In the genomic region with DNA sequence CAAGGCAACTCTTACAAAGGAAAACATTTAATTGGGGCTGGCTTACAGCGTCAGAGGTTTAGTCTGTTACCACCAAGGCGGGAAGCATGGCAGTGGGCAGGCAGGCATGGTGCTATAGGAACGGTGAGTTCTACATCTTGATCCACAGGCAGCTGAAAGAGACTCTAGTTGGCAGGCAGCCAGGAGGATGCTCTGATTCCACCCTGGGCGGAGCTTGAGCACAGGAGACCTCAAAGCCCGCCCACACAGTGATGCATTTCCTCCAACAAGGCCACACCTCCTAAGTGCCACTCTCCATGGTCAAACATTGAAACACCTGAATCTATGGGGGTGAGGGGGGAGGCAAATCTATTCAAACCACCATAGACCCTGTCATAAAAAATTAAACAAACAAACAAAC, we compare ENCODE assay signal across 18 mouse cellular contexts. TPM values are rescaled to one million over a fixed set of nuclear protein-coding genes. Genes with fewer than 3 reads are reported as not detected.
DNase-seq lines count a peak whose midpoint lies in the region; ATAC-seq and TF ChIP-seq lines count a peak whose summit lies in the region.
"Had no signal": no experiment of that assay in that cellular context is flagged by ENCODE, and none has a peak within 500 bp of the region (broad histone marks: within the 10 kb centered on the region; RNA-seq: fewer than 3 reads in every experiment).

No protein-coding gene starts in this region.

- no peak for ATAC-seq in forebrain, postnatal 0 days
- ATAC-seq in forebrain, embryonic 11.5 days (replicated peaks; ENCODE audit: low FRiP score), result no peak
- peak; percentile 63 for ATAC-seq in megakaryocyte-erythroid progenitor cell, adult 5-6 weeks (replicated peaks; ENCODE audit: low FRiP score, low TSS enrichment, poor library complexity, severe bottlenecking)
- ATAC-seq in granulocyte monocyte progenitor cell, adult 5-6 weeks (replicated peaks; ENCODE audit: poor library complexity, severe bottlenecking), result no peak
- ATAC-seq: hindbrain, postnatal 0 days had no signal

- 73% methylated on average over 5 of the region's 5 CpGs for WGBS in forebrain, postnatal 0 days
- 80% methylated on average over 5 of the region's 5 CpGs for WGBS in forebrain, embryonic 11.5 days
- 74% methylated on average over 5 of the region's 5 CpGs for WGBS in thymus, adult 2 months

- H3K4me1 ChIP-seq in forebrain, postnatal 0 days (ENCODE audit: insufficient read depth), result no peaks in the 10 kb centered on the region
- H3K4me1 ChIP-seq in forebrain, embryonic 11.5 days (replicated peaks; ENCODE audit: control insufficient read depth, insufficient read depth, low read length), result no peaks in the 10 kb centered on the region
- peaks cover 4% of the 10 kb centered on the region; the same call in 1 of the 2 replicates for H3K4me1 ChIP-seq in thymus, adult 2 months (replicated peaks; ENCODE audit: control insufficient read depth, insufficient read depth, low read length)
- H3K4me1 ChIP-seq: limb, embryonic 13.5 days; midbrain, embryonic 12.5 days had no signal

- no peaks in the 10 kb centered on the region for H3K27me3 ChIP-seq in forebrain, postnatal 0 days (ENCODE audit: insufficient read depth, low read length)
- H3K27me3 ChIP-seq in forebrain, embryonic 11.5 days (ENCODE audit: control insufficient read depth, insufficient read depth, low read length), result no peaks in the 10 kb centered on the region
- H3K27me3 ChIP-seq in thymus, adult 2 months (ENCODE audit: control insufficient read depth, insufficient read depth, low read length), result no peaks in the 10 kb centered on the region
- H3K27me3 ChIP-seq: midbrain, embryonic 12.5 days had no signal

- TF ChIP-seq CTCF in forebrain, postnatal 0 days (IDR thresholded peaks at IDR 0.05; ENCODE audit: low read depth), result no peak
- no peak for TF ChIP-seq CTCF in thymus, adult 2 months (IDR thresholded peaks at IDR 0.05; ENCODE audit: borderline replicate concordance, control insufficient read depth, extremely low read depth, insufficient read depth, low read length, poor library complexity)

- H3K27ac ChIP-seq in forebrain, postnatal 0 days (ENCODE audit: low read depth, low read length), result no peak overlapping the region
- H3K27ac ChIP-seq in forebrain, embryonic 11.5 days (ENCODE audit: low read depth, low read length), result no peak overlapping the region
- no peak overlapping the region for H3K27ac ChIP-seq in thymus, adult 2 months (ENCODE audit: control insufficient read depth, insufficient read depth, low read length)
- H3K27ac ChIP-seq: heart, adult 2 months; hindbrain, postnatal 0 days; limb, embryonic 13.5 days; midbrain, embryonic 12.5 days had no signal

- H3K4me2 ChIP-seq in forebrain, postnatal 0 days (ENCODE audit: low read depth), result no peak overlapping the region
- no peak overlapping the region for H3K4me2 ChIP-seq in forebrain, embryonic 11.5 days (ENCODE audit: low read depth, low read length, severe bottlenecking)
- H3K4me2 ChIP-seq: limb, embryonic 13.5 days; midbrain, embryonic 12.5 days had no signal

- no peak for TF ChIP-seq POLR2A in thymus, adult 2 months (IDR thresholded peaks at IDR 0.05; ENCODE audit: control insufficient read depth, extremely low read depth, insufficient read depth, low read length, poor library complexity)

- peak; percentile 9 for DNase-seq in forebrain, postnatal 0 days
- no peak for DNase-seq in forebrain, embryonic 11.5 days (ENCODE audit: low spot score)
- DNase-seq in thymus, postnatal 0 days (ENCODE audit: low spot score), result peak; percentile 26
- no peak for DNase-seq in thymus, adult 2 months
- peak; percentile 94 for DNase-seq in R1 (ENCODE audit: low read depth, low spot score)
- no peak for DNase-seq in layer of hippocampus, postnatal 14 days (ENCODE audit: low spot score in 2 of 2)
- DNase-seq: cerebellum, adult 9-10 months; heart, adult 2 months; heart, postnatal 14 days; kidney, adult 8-10 months had no signal

- H3K36me3 ChIP-seq in forebrain, postnatal 0 days (ENCODE audit: insufficient read depth), result no peaks in the 10 kb centered on the region
- no peaks in the 10 kb centered on the region for H3K36me3 ChIP-seq in forebrain, embryonic 11.5 days (ENCODE audit: control insufficient read depth, insufficient read depth, low read length)
- H3K36me3 ChIP-seq in thymus, adult 2 months (ENCODE audit: control insufficient read depth, insufficient read depth, low read length), result no peaks in the 10 kb centered on the region
- H3K36me3 ChIP-seq: limb, embryonic 13.5 days; midbrain, embryonic 12.5 days had no signal

- no peak overlapping the region for H3K9ac ChIP-seq in forebrain, postnatal 0 days
- no peak overlapping the region for H3K9ac ChIP-seq in forebrain, embryonic 11.5 days (ENCODE audit: low read length)
- H3K9ac ChIP-seq: limb, embryonic 13.5 days; midbrain, embryonic 12.5 days had no signal

- no peaks in the 10 kb centered on the region for H3K9me3 ChIP-seq in forebrain, postnatal 0 days (ENCODE audit: low read length)
- H3K9me3 ChIP-seq in forebrain, embryonic 11.5 days (ENCODE audit: control insufficient read depth, low read length), result no peaks in the 10 kb centered on the region
- H3K9me3 ChIP-seq: limb, embryonic 13.5 days; midbrain, embryonic 12.5 days had no signal

- no peak overlapping the region for H3K4me3 ChIP-seq in forebrain, postnatal 0 days (ENCODE audit: low read depth, low read length)
- H3K4me3 ChIP-seq in forebrain, embryonic 11.5 days (ENCODE audit: low read depth, low read length), result no peak overlapping the region
- no peak overlapping the region for H3K4me3 ChIP-seq in thymus, adult 2 months (ENCODE audit: control insufficient read depth, insufficient read depth, low read length)
- H3K4me3 ChIP-seq: heart, adult 2 months; limb, embryonic 13.5 days; midbrain, embryonic 12.5 days had no signal

RNA-seq across cellular contexts. Expression of gene Prss45, which starts 1.4 kb away (rescaled TPM):
- total RNA-seq in forebrain, postnatal 0 days (2014; rRNA removed), result 0.38 and 0.71 TPM in 2 replicates
- polyA plus RNA-seq in forebrain, postnatal 0 days (2015; fragmentation: Nextera tagmentation; extraction: Ambion mirVana), result 0.26 TPM in 1 of 2 replicates, not detected in the other
- not detected in 2 replicates for polyA plus RNA-seq in forebrain, embryonic 11.5 days (2014; fragmentation: Nextera tagmentation; extraction: Ambion mirVana)
- polyA plus RNA-seq in thymus, postnatal 0 days (2015; fragmentation: Nextera tagmentation; extraction: Ambion mirVana), result not detected in 2 replicates
- polyA plus RNA-seq in thymus, adult 2 months (2012; rRNA removed), result not detected in 2 replicates
- total RNA-seq in megakaryocyte-erythroid progenitor cell, adult 5-6 weeks (2014; fragmentation: Nextera tagmentation), result not detected in 2 replicates
- not detected in 2 replicates for total RNA-seq in megakaryocyte-erythroid progenitor cell, adult 5-6 weeks (2017)
- not detected in 2 replicates for total RNA-seq in granulocyte monocyte progenitor cell, adult 5-6 weeks (2014; fragmentation: Nextera tagmentation)
- not detected in 2 replicates for total RNA-seq in granulocyte monocyte progenitor cell, adult 5-6 weeks (2017)
- total RNA-seq in layer of hippocampus, postnatal 14 days (2021), result under 1 TPM; 0.31 to 0.65 TPM
- total RNA-seq: heart, adult 2 months; heart, postnatal 14 days had no signal
- polyA plus RNA-seq: limb, embryonic 13.5 days; lung, embryonic 16.5 days; midbrain, embryonic 12.5 days; neural tube, embryonic 11.5 days; stomach, embryonic 14.5 days had no signal

RNA-seq across cellular contexts. Expression of gene Prss43, which starts 6.5 kb away (rescaled TPM):
- total RNA-seq in forebrain, postnatal 0 days (2014; rRNA removed), result not detected in 2 replicates
- 0.10 TPM in 1 of 2 replicates, not detected in the other for polyA plus RNA-seq in forebrain, postnatal 0 days (2015; fragmentation: Nextera tagmentation; extraction: Ambion mirVana)
- not detected in 2 replicates for polyA plus RNA-seq in forebrain, embryonic 11.5 days (2014; fragmentation: Nextera tagmentation; extraction: Ambion mirVana)
- polyA plus RNA-seq in thymus, postnatal 0 days (2015; fragmentation: Nextera tagmentation; extraction: Ambion mirVana), result not detected in 2 replicates
- not detected in 2 replicates for polyA plus RNA-seq in thymus, adult 2 months (2012; rRNA removed)
- total RNA-seq in megakaryocyte-erythroid progenitor cell, adult 5-6 weeks (2014; fragmentation: Nextera tagmentation), result not detected in 2 replicates
- not detected in 2 replicates for total RNA-seq in megakaryocyte-erythroid progenitor cell, adult 5-6 weeks (2017)
- not detected in 2 replicates for total RNA-seq in granulocyte monocyte progenitor cell, adult 5-6 weeks (2014; fragmentation: Nextera tagmentation)
- total RNA-seq in granulocyte monocyte progenitor cell, adult 5-6 weeks (2017), result not detected in 2 replicates
- under 1 TPM; 0.21 to 0.55 TPM for total RNA-seq in layer of hippocampus, postnatal 14 days (2021)
- total RNA-seq: heart, adult 2 months; heart, postnatal 14 days; hindbrain, postnatal 0 days had no signal
- polyA plus RNA-seq: heart, adult 2 months; limb, embryonic 13.5 days; lung, embryonic 16.5 days; midbrain, embryonic 12.5 days; neural tube, embryonic 11.5 days; stomach, embryonic 14.5 days had no signal

RNA-seq across cellular contexts. Expression of gene Prss46, which starts 11.3 kb away (rescaled TPM):
- not detected in 2 replicates for total RNA-seq in forebrain, postnatal 0 days (2014; rRNA removed)
- polyA plus RNA-seq in forebrain, postnatal 0 days (2015; fragmentation: Nextera tagmentation; extraction: Ambion mirVana), result 0.12 TPM in 1 of 2 replicates, not detected in the other
- polyA plus RNA-seq in forebrain, embryonic 11.5 days (2014; fragmentation: Nextera tagmentation; extraction: Ambion mirVana), result not detected in 2 replicates
- polyA plus RNA-seq in thymus, postnatal 0 days (2015; fragmentation: Nextera tagmentation; extraction: Ambion mirVana), result not detected in 2 replicates
- 0.08 TPM in 1 of 2 replicates, not detected in the other for polyA plus RNA-seq in thymus, adult 2 months (2012; rRNA removed)
- total RNA-seq in megakaryocyte-erythroid progenitor cell, adult 5-6 weeks (2014; fragmentation: Nextera tagmentation), result not detected in 2 replicates
- total RNA-seq in megakaryocyte-erythroid progenitor cell, adult 5-6 weeks (2017), result not detected in 2 replicates
- total RNA-seq in granulocyte monocyte progenitor cell, adult 5-6 weeks (2014; fragmentation: Nextera tagmentation), result not detected in 2 replicates
- total RNA-seq in granulocyte monocyte progenitor cell, adult 5-6 weeks (2017), result not detected in 2 replicates
- under 1 TPM in 1 of 2 experiments, not detected in 1; 0.31 TPM for total RNA-seq in layer of hippocampus, postnatal 14 days (2021)
- total RNA-seq: heart, adult 2 months; heart, postnatal 14 days; hindbrain, postnatal 0 days had no signal
- polyA plus RNA-seq: heart, adult 2 months; hindbrain, postnatal 0 days; limb, embryonic 13.5 days; lung, embryonic 16.5 days; midbrain, embryonic 12.5 days; neural tube, embryonic 11.5 days; stomach, embryonic 14.5 days had no signal

RNA-seq across cellular contexts. Expression of gene Prss44, which starts 19.2 kb away (rescaled TPM):
- not detected in 2 replicates for total RNA-seq in forebrain, postnatal 0 days (2014; rRNA removed)
- not detected in 2 replicates for polyA plus RNA-seq in forebrain, postnatal 0 days (2015; fragmentation: Nextera tagmentation; extraction: Ambion mirVana)
- polyA plus RNA-seq in forebrain, embryonic 11.5 days (2014; fragmentation: Nextera tagmentation; extraction: Ambion mirVana), result not detected in 2 replicates
- polyA plus RNA-seq in thymus, postnatal 0 days (2015; fragmentation: Nextera tagmentation; extraction: Ambion mirVana), result 0.14 TPM in 1 of 2 replicates, not detected in the other
- polyA plus RNA-seq in thymus, adult 2 months (2012; rRNA removed), result 0.11 TPM in 1 of 2 replicates, not detected in the other
- total RNA-seq in megakaryocyte-erythroid progenitor cell, adult 5-6 weeks (2014; fragmentation: Nextera tagmentation), result not detected in 2 replicates
- not detected in 2 replicates for total RNA-seq in megakaryocyte-erythroid progenitor cell, adult 5-6 weeks (2017)
- total RNA-seq in granulocyte monocyte progenitor cell, adult 5-6 weeks (2014; fragmentation: Nextera tagmentation), result not detected in 2 replicates
- total RNA-seq in granulocyte monocyte progenitor cell, adult 5-6 weeks (2017), result not detected in 2 replicates
- not detected for total RNA-seq in layer of hippocampus, postnatal 14 days (2021)
- total RNA-seq: heart, adult 2 months; heart, postnatal 14 days had no signal
- polyA plus RNA-seq: hindbrain, postnatal 0 days; limb, embryonic 13.5 days; lung, embryonic 16.5 days; midbrain, embryonic 12.5 days; neural tube, embryonic 11.5 days; stomach, embryonic 14.5 days had no signal

RNA-seq across cellular contexts. Expression of gene Prss50, which starts 24.7 kb away (rescaled TPM):
- 0.24 TPM in 1 of 2 replicates, not detected in the other for total RNA-seq in forebrain, postnatal 0 days (2014; rRNA removed)
- 0.54 and 0.63 TPM in 2 replicates for polyA plus RNA-seq in forebrain, postnatal 0 days (2015; fragmentation: Nextera tagmentation; extraction: Ambion mirVana)
- polyA plus RNA-seq in forebrain, embryonic 11.5 days (2014; fragmentation: Nextera tagmentation; extraction: Ambion mirVana), result 0.17 and 0.19 TPM in 2 replicates
- 0.14 and 0.18 TPM in 2 replicates for polyA plus RNA-seq in thymus, postnatal 0 days (2015; fragmentation: Nextera tagmentation; extraction: Ambion mirVana)
- 0.19 and 0.22 TPM in 2 replicates for polyA plus RNA-seq in thymus, adult 2 months (2012; rRNA removed)
- total RNA-seq in megakaryocyte-erythroid progenitor cell, adult 5-6 weeks (2014; fragmentation: Nextera tagmentation), result 37.4 and 42.3 TPM in 2 replicates
- total RNA-seq in megakaryocyte-erythroid progenitor cell, adult 5-6 weeks (2017), result 16.5 and 28.2 TPM in 2 replicates
- total RNA-seq in granulocyte monocyte progenitor cell, adult 5-6 weeks (2014; fragmentation: Nextera tagmentation), result not detected in 2 replicates
- total RNA-seq in granulocyte monocyte progenitor cell, adult 5-6 weeks (2017), result not detected in 2 replicates
- total RNA-seq in layer of hippocampus, postnatal 14 days (2021), result under 1 TPM in 1 of 2 experiments, not detected in 1; 0.36 TPM
- total RNA-seq: heart, adult 2 months; heart, postnatal 14 days had no signal
- polyA plus RNA-seq: heart, adult 2 months; lung, embryonic 16.5 days; midbrain, embryonic 12.5 days; neural tube, embryonic 11.5 days; stomach, embryonic 14.5 days had no signal

Comparison
In these comparisons a context has a peak if more than half of its experiments do, and no peak if none do; other contexts are left out.
1. DNase-seq: peak in forebrain, postnatal 0 days (single experiment), thymus, postnatal 0 days (single experiment) and R1 (single experiment); none in forebrain, embryonic 11.5 days (single experiment), thymus, adult 2 months (single experiment) and layer of hippocampus, postnatal 14 days (0 of 2).